Mouse (Mus musculus): ENCODE measurements at regions not wholly inside any gene's neighbourhood (a gene's known extent, or its start where the extent isn't known, plus 50 kb on each side); places are given as distances from the start of the nearest gene placed in this dataset.

GRCm38 (mm10) chr14:47795062-47795461 is 146.8 kb downstream of the Ktn1 start:
- peaks cover 5% of the 10 kb centered on the region; the same call in 1 of the 2 replicates for H3K4me1 ChIP-seq (replicated peaks)
- 90% methylated on average over 4 of the region's 4 CpGs for whole genome bisulfite sequencing
- ATAC-seq (ENCODE audit: insufficient number of reproducible peaks, insufficient read depth, low FRiP score, low TSS enrichment, low read depth): no peak
- no peak overlapping the region for H3K9ac ChIP-seq (replicated peaks)
- H3K4me3 ChIP-seq (replicated peaks): no peak overlapping the region
- H3K27me3 ChIP-seq: no peaks in the 10 kb centered on the region
- no peak overlapping the region for H3K27ac ChIP-seq
- no peaks in the 10 kb centered on the region for H3K36me3 ChIP-seq
- no peaks in the 10 kb centered on the region for H3K9me3 ChIP-seq
- no peak overlapping the region for H3K4me2 ChIP-seq

- Histone ChIP-seq H3K27ac (no peak overlapping the region), H3K36me3 (no peaks in the 10 kb centered on the region), H3K9me3 (no peaks in the 10 kb centered on the region), H3K4me2 (no peak overlapping the region), H3K9ac (replicated peaks) (no peak overlapping the region), H3K4me3 (replicated peaks) (no peak overlapping the region), H3K4me1 (replicated peaks) (peaks cover 6% of the 10 kb centered on the region; the same call in 1 of the 2 replicates), H3K27me3 (no peaks in the 10 kb centered on the region)
- ATAC-seq (ENCODE audit: insufficient number of reproducible peaks, insufficient read depth, low FRiP score, low TSS enrichment, low read depth): no peak
- WGBS: 87% methylated on average over 3 of the region's 3 CpGs
Observed at GRCm38 (mm10) chr14:47798203-47798602, 150.0 kb downstream of the Ktn1 start.

DNA sequence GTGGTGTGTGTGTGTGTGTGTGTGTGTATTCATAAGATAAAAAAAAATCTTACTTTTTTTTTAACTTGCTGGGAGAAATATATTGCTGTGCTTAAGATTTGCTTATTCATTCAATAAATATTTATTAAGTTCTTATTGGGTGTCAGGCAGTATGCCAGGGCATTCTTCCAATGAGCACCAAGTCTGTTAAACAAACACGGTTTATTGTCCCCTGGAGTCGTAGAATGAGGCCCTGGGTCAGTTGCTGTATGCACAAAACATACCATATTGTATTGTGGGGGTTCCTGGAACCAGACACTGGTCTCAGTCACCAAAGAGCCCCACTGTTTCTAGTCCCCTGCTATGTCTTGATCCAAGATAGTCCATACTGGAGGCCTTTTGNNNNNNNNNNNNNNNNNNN is 151.3 kb downstream of the Ktn1 start:
- H3K4me3 ChIP-seq (replicated peaks): no peak overlapping the region
- H3K27ac ChIP-seq: no peak overlapping the region
- H3K9ac ChIP-seq (replicated peaks): no peak overlapping the region
- H3K4me2 ChIP-seq: no peak overlapping the region
- no peaks in the 10 kb centered on the region for H3K27me3 ChIP-seq
- H3K4me1 ChIP-seq (replicated peaks): peaks cover 6% of the 10 kb centered on the region; the same call in 1 of the 2 replicates
- WGBS: 65% methylated on average over 2 of the region's 2 CpGs
- no peaks in the 10 kb centered on the region for H3K36me3 ChIP-seq
- no peak for ATAC-seq (ENCODE audit: insufficient number of reproducible peaks, insufficient read depth, low FRiP score, low TSS enrichment, low read depth)
- H3K9me3 ChIP-seq: no peaks in the 10 kb centered on the region

DNA sequence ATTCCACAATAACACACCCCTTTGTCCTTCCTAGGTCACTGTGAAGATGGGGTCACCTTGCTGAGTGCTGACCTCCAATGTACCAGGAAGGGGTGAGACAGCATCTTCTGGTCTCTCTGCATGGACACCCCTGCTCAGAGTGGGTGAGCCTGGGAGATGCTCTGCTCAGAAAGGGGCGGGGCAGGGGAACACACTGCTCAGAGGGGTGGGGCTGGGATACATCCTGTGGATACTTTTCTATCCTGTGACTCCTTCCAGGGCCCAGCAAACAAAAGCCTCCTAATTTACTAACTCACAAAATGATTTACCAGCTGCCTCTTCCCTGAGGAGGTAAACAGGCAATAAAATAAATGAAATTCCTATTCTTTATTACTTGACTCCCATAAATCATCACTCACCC is 157.0 kb downstream of the Ktn1 start:
- Histone ChIP-seq H3K36me3 (no peaks in the 10 kb centered on the region), H3K4me2 (no peak overlapping the region), H3K27ac (no peak overlapping the region), H3K9me3 (no peaks in the 10 kb centered on the region), H3K9ac (replicated peaks) (no peak overlapping the region), H3K27me3 (no peaks in the 10 kb centered on the region), H3K4me1 (replicated peaks) (peaks cover 24% of the 10 kb centered on the region), H3K4me3 (replicated peaks) (no peak overlapping the region)
- peak; percentile 50; the same call in 1 of the 2 replicates for ATAC-seq (ENCODE audit: insufficient number of reproducible peaks, insufficient read depth, low FRiP score, low TSS enrichment, low read depth)
- WGBS: 60% methylated on average over 1 of the region's 1 CpGs

DNA sequence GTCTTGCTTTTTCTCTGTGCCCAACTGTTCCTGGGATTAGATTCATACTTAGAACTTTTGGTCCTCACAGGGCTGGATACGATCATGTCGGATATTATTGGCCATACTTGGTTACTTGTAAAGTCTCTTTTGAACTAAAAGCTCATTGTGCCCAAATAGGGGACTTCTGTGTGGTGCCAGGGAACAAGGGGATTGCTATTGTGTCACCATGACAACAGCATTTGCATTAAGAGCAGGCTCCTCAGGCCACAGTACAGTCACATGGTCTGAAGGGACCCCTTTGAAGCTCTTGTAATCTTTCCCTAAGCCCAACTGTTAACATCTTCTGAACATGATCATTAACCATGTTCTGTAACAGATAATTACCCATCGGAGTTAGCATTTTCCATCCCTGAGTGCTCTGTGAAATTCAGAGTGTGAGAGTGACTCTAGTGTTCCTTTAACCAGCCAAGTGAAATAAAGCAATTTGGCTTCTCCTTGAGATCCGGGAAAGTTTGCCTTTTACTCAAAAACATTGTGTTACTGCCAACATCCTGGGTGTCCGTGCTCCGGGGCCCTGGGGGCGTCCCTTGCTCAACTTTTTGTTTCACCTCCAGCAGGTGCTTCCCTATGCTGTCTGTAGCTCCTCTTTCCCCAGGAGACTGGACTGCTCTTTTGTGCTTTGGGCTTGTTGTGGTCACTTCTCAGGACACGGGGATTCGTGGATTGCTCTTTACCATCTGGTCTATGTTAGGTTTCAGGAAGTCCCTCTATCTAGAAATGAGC is 157.7 kb downstream of the Ktn1 start:
- Histone ChIP-seq H3K4me2 (no peak overlapping the region), H3K4me3 (replicated peaks) (no peak overlapping the region), H3K36me3 (no peaks in the 10 kb centered on the region), H3K27me3 (no peaks in the 10 kb centered on the region), H3K9ac (replicated peaks) (no peak overlapping the region), H3K9me3 (no peaks in the 10 kb centered on the region), H3K4me1 (replicated peaks) (peaks cover 24% of the 10 kb centered on the region), H3K27ac (no peak overlapping the region)
- 37% methylated on average over 9 of the region's 9 CpGs for WGBS
- no peak for ATAC-seq (ENCODE audit: insufficient number of reproducible peaks, insufficient read depth, low FRiP score, low TSS enrichment, low read depth)

- Histone ChIP-seq H3K27ac (no peak overlapping the region), H3K27me3 (no peaks in the 10 kb centered on the region), H3K4me3 (replicated peaks) (no peak overlapping the region), H3K9ac (replicated peaks) (no peak overlapping the region), H3K9me3 (no peaks in the 10 kb centered on the region), H3K4me1 (replicated peaks) (peaks cover 24% of the 10 kb centered on the region), H3K4me2 (no peak overlapping the region), H3K36me3 (no peaks in the 10 kb centered on the region)
- ATAC-seq (ENCODE audit: insufficient number of reproducible peaks, insufficient read depth, low FRiP score, low TSS enrichment, low read depth): no peak
- WGBS: 77% methylated on average over 10 of the region's 10 CpGs
Observed at GRCm38 (mm10) chr14:47808097-47808910, 160.1 kb downstream of the Ktn1 start.

DNA sequence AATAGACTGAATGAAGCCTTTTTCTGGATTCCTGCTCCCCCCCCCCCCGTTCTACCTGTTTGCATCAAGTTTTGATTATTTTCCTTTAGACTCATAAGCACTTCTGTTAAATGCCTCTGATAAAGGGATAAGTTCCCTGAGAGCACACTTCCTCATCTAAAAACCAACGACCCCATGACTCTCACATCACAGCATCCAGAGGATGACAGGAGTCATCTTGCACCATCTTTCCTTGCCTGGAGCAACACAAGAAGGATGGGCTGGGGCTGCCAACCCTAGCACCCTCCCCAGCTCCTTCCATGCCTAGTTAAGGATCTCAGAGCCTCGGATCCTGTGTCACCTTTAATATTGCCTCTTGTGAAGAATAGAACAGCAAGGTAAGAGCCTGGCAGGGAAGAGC is 170.0 kb downstream of the Ktn1 start:
- no peaks in the 10 kb centered on the region for H3K9me3 ChIP-seq
- no peak overlapping the region for H3K4me3 ChIP-seq (replicated peaks)
- ATAC-seq (ENCODE audit: insufficient number of reproducible peaks, insufficient read depth, low FRiP score, low TSS enrichment, low read depth): no peak
- WGBS: 60% methylated on average over 3 of the region's 3 CpGs
- H3K4me1 ChIP-seq (replicated peaks): peaks cover 22% of the 10 kb centered on the region; the same call in 1 of the 2 replicates
- no peaks in the 10 kb centered on the region for H3K36me3 ChIP-seq
- no peak overlapping the region for H3K9ac ChIP-seq (replicated peaks)
- no peak overlapping the region for H3K27ac ChIP-seq
- no peaks in the 10 kb centered on the region for H3K27me3 ChIP-seq
- no peak overlapping the region for H3K4me2 ChIP-seq

- no peaks in the 10 kb centered on the region for H3K9me3 ChIP-seq
- H3K4me1 ChIP-seq (replicated peaks): peaks cover 22% of the 10 kb centered on the region; the same call in 1 of the 2 replicates
- H3K27ac ChIP-seq: no peak overlapping the region
- ATAC-seq (ENCODE audit: insufficient number of reproducible peaks, insufficient read depth, low FRiP score, low TSS enrichment, low read depth): no peak
- H3K9ac ChIP-seq (replicated peaks): no peak overlapping the region
- no peaks in the 10 kb centered on the region for H3K27me3 ChIP-seq
- no peak overlapping the region for H3K4me3 ChIP-seq (replicated peaks)
- no peak overlapping the region for H3K4me2 ChIP-seq
- WGBS: 37% methylated on average over 3 of the region's 3 CpGs
- H3K36me3 ChIP-seq: no peaks in the 10 kb centered on the region
Observed at GRCm38 (mm10) chr14:47818641-47819040, 170.4 kb downstream of the Ktn1 start.

- WGBS: 73% methylated on average over 13 of the region's 13 CpGs
- Histone ChIP-seq H3K9me3 (no peaks in the 10 kb centered on the region), H3K4me2 (no peak overlapping the region), H3K9ac (replicated peaks) (no peak overlapping the region), H3K4me3 (replicated peaks) (no peak overlapping the region), H3K4me1 (replicated peaks) (peaks cover 22% of the 10 kb centered on the region; the same call in 1 of the 2 replicates), H3K36me3 (no peaks in the 10 kb centered on the region), H3K27ac (no peak overlapping the region), H3K27me3 (no peaks in the 10 kb centered on the region)
- ATAC-seq (ENCODE audit: insufficient number of reproducible peaks, insufficient read depth, low FRiP score, low TSS enrichment, low read depth): no peak
Observed at GRCm38 (mm10) chr14:47820571-47821143, 172.4 kb downstream of the Ktn1 start.

GRCm38 (mm10) chr14:47823182-47823581 is 174.9 kb downstream of the Ktn1 start:
- H3K27ac ChIP-seq: no peak overlapping the region
- 58% methylated on average over 9 of the region's 9 CpGs for WGBS
- no peak overlapping the region for H3K9ac ChIP-seq (replicated peaks)
- H3K36me3 ChIP-seq: no peaks in the 10 kb centered on the region
- no peaks in the 10 kb centered on the region for H3K27me3 ChIP-seq
- H3K4me2 ChIP-seq: no peak overlapping the region
- no peak for ATAC-seq (ENCODE audit: insufficient number of reproducible peaks, insufficient read depth, low FRiP score, low TSS enrichment, low read depth)
- no peaks in the 10 kb centered on the region for H3K9me3 ChIP-seq
- peaks cover 22% of the 10 kb centered on the region; the same call in 1 of the 2 replicates for H3K4me1 ChIP-seq (replicated peaks)
- no peak overlapping the region for H3K4me3 ChIP-seq (replicated peaks)

DNA sequence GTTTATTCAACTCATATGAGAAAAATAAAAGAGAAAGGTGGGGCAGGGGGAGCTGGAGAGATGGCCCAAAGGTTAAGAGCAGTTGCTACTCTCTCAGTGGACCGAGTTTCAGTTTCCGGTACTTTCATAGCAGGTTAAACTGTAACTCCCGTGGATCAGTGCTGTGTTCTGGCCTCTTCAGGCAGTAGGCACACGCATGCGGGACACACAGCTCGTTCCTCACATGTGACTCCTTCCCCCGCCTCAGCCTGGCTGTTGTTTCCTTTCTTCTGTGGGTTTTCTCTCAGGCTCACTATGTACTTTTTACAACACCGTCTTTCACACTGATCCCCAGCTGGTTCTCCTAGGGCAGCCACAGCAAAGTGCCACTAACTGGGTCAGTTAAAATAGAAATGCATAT is 175.4 kb downstream of the Ktn1 start:
- ATAC-seq (ENCODE audit: insufficient number of reproducible peaks, insufficient read depth, low FRiP score, low TSS enrichment, low read depth): no peak

More for the DNA sequence above, 175.4 kb downstream of the Ktn1 start:
- H3K4me3 ChIP-seq (replicated peaks): no peak overlapping the region
- H3K36me3 ChIP-seq: no peaks in the 10 kb centered on the region
- no peak overlapping the region for H3K4me2 ChIP-seq
- H3K9ac ChIP-seq (replicated peaks): no peak overlapping the region
- H3K9me3 ChIP-seq: no peaks in the 10 kb centered on the region
- H3K4me1 ChIP-seq (replicated peaks): peaks cover 17% of the 10 kb centered on the region; the same call in 1 of the 2 replicates
- H3K27me3 ChIP-seq: no peaks in the 10 kb centered on the region
- 67% methylated on average over 8 of the region's 8 CpGs for WGBS
- no peak overlapping the region for H3K27ac ChIP-seq

Data from limb, embryonic 12.5 days (tissue).